Mouse (Mus musculus): Measurements from ENCODE around the gene Flnb. TPM values are rescaled to one million over a fixed set of nuclear protein-coding genes. Genes with fewer than 3 reads are reported as not detected.

Flnb gene
- total and polyA plus RNA-seq, 3 experiments = 29.5 to 74.0 (median 61.6) TPM

GRCm38 (mm10) chr14:7862226-7862625, 44.5 kb downstream of the Flnb start:
- Histone ChIP-seq H3K4me3 (replicated peaks in 1 of 3; ENCODE audit: low read depth in 2 of 3, low read length in 2 of 3, poor library complexity in 1 of 3) (no peak overlapping the region), H3K9me3 (replicated peaks; ENCODE audit: low read length) (no peaks in the 10 kb centered on the region), H3K36me3 (replicated peaks in 1 of 2; ENCODE audit: control insufficient read depth in 1 of 2, insufficient read depth in 1 of 2, low read length in 1 of 2) (peaks cover 0 to 33% of the 10 kb centered on the region in 2 experiments), H3K9ac (ENCODE audit: insufficient read depth, low read depth) (no peak overlapping the region), H3K4me2 (ENCODE audit: insufficient read depth, low read depth, poor library complexity, severe bottlenecking) (no peak overlapping the region), H3K27ac (ENCODE audit: insufficient read depth, low read depth) (no peak overlapping the region), H3K27me3 (replicated peaks) (no peaks in the 10 kb centered on the region), H3K79me2 (replicated peaks; ENCODE audit: control insufficient read depth, extremely low read depth, insufficient read depth, poor library complexity, severe bottlenecking) (peaks cover 30% of the 10 kb centered on the region), H3K4me1 (ENCODE audit: control insufficient read depth in 1 of 2, insufficient read depth in 2 of 2) (peaks cover 39 to 67% of the 10 kb centered on the region in 2 experiments)
- DNase-seq (ENCODE audit: extremely low read depth) = no peak
- TF ChIP-seq CHD1 (IDR thresholded peaks at IDR 0.05; ENCODE audit: low read depth, low read length) (peak; percentile 56; the same call in 1 of the 2 replicates), ZNF384 (IDR thresholded peaks at IDR 0.05; ENCODE audit: low read depth, low read length) (no peak), NRF1 (IDR thresholded peaks at IDR 0.05; ENCODE audit: low read depth, low read length) (no peak), MYC (IDR thresholded peaks at IDR 0.05; ENCODE audit: low read depth, low read length) (no peak), POLR2AphosphoS2 (IDR thresholded peaks at IDR 0.05; ENCODE audit: low read depth, low read length) (no peak), ETS1 (conservative IDR thresholded peaks at IDR 0.05; ENCODE audit: low read depth, low read length) (peak; percentile 56; the same call in 1 of the 2 replicates), NELFE (IDR thresholded peaks at IDR 0.05; ENCODE audit: low read depth, low read length) (no peak), USF1 (IDR thresholded peaks at IDR 0.05; ENCODE audit: low read depth, low read length) (no peak), USF2 (conservative IDR thresholded peaks at IDR 0.05; ENCODE audit: low read depth, low read length) (no peak)
- dilution Hi-C loops (cut with MboI; ENCODE audit: extremely low pct_ligation_motif_present, extremely low pct_unique_long_range_greater_than_20kb, low sequenced_read_pairs) (no loop called here), in situ Hi-C loops (cut with MboI; ENCODE audit: low pct_ligation_motif_present, low pct_unique_long_range_greater_than_20kb, low sequenced_read_pairs) (loop anchor here (5.0 kb wide), 1 partner anchor 40 kb away; no protein-coding TSS in a partner anchor)

GRCm38 (mm10) chr14:7863199-7863598, 45.4 kb downstream of the Flnb start:
- Histone ChIP-seq H3K27ac (ENCODE audit: insufficient read depth, low read depth) (no peak overlapping the region), H3K4me3 (replicated peaks in 1 of 3; ENCODE audit: low read depth in 2 of 3, low read length in 2 of 3, poor library complexity in 1 of 3) (no peak overlapping the region), H3K9ac (ENCODE audit: insufficient read depth, low read depth) (no peak overlapping the region), H3K27me3 (replicated peaks) (no peaks in the 10 kb centered on the region), H3K4me2 (ENCODE audit: insufficient read depth, low read depth, poor library complexity, severe bottlenecking) (no peak overlapping the region), H3K79me2 (replicated peaks; ENCODE audit: control insufficient read depth, extremely low read depth, insufficient read depth, poor library complexity, severe bottlenecking) (peaks cover 27% of the 10 kb centered on the region), H3K4me1 (ENCODE audit: control insufficient read depth in 1 of 2, insufficient read depth in 2 of 2) (peaks cover 39 to 66% of the 10 kb centered on the region in 2 experiments), H3K36me3 (replicated peaks in 1 of 2; ENCODE audit: control insufficient read depth in 1 of 2, insufficient read depth in 1 of 2, low read length in 1 of 2) (peaks cover 8 to 42% of the 10 kb centered on the region in 2 experiments), H3K9me3 (replicated peaks; ENCODE audit: low read length) (no peaks in the 10 kb centered on the region)
- TF ChIP-seq JUN (IDR thresholded peaks at IDR 0.05; ENCODE audit: insufficient read depth, low read depth, low read length) = no peak
- TF ChIP-seq TCF12 (IDR thresholded peaks at IDR 0.05; ENCODE audit: low read depth, low read length) = no peak
- no peak for TF ChIP-seq KAT2A (IDR thresholded peaks at IDR 0.05; ENCODE audit: insufficient replicate concordance, low read length)
- TF ChIP-seq MYC (IDR thresholded peaks at IDR 0.05; ENCODE audit: low read depth, low read length) = no peak
- TF ChIP-seq CHD2 (IDR thresholded peaks at IDR 0.05; ENCODE audit: low read length) = no peak
- dilution Hi-C loops (cut with MboI; ENCODE audit: extremely low pct_ligation_motif_present, extremely low pct_unique_long_range_greater_than_20kb, low sequenced_read_pairs) = no loop called here
- no peak for DNase-seq (ENCODE audit: extremely low read depth)
- in situ Hi-C loops (cut with MboI; ENCODE audit: low pct_ligation_motif_present, low pct_unique_long_range_greater_than_20kb, low sequenced_read_pairs) = loop anchor here (5.0 kb wide), 1 partner anchor 41 kb away; no protein-coding TSS in a partner anchor
